Mouse (Mus musculus) liver, embryonic 13.5 days (tissue): ENCODE data around the gene Hjurp. TPM values are rescaled to one million over a fixed set of nuclear protein-coding genes. Genes with fewer than 3 reads are reported as not detected.

ENCODE experiments used
- ATAC-seq: fragments of 200-750 bp; cut with Nextera tagmentation; 2 replicates; pipeline ENCODE4 v1.8.0; 2017; ENCODE audit warnings: low read depth, mild to moderate bottlenecking, moderate number of reproducible peaks, moderate library complexity
- DNase-seq: peaks from one replicate; pipeline ENCODE4 v3.0.0; 2022
- H3K27ac ChIP-seq: fragments of 300-500 bp; sonication (generic); 2 replicates; pipeline ENCODE4 v1.5.1; 2015; ENCODE audit warnings: moderate library complexity, mild to moderate bottlenecking, inconsistent platforms
- H3K27me3 ChIP-seq: fragments of 300-500 bp; sonication (generic); 2 replicates; pipeline ENCODE4 v1.6.1; 2015; ENCODE audit warnings: mild to moderate bottlenecking, inconsistent platforms
- H3K36me3 ChIP-seq: fragments of 300-500 bp; sonication (generic); 2 replicates; pipeline ENCODE4 v1.6.1; 2015; ENCODE audit warnings: mild to moderate bottlenecking, inconsistent platforms
- H3K4me1 ChIP-seq: fragments of 300-500 bp; sonication (generic); replicated peaks from 2 replicates; pipeline ENCODE4 v1.6.1; 2015; ENCODE audit warnings: inconsistent platforms
- H3K4me2 ChIP-seq: fragments of 300-500 bp; sonication (generic); 2 replicates; pipeline ENCODE4 v1.6.1; 2015; ENCODE audit warnings: inconsistent platforms, mild to moderate bottlenecking, moderate library complexity
- H3K4me3 ChIP-seq: fragments of 300-500 bp; sonication (generic); replicated peaks from 2 replicates; pipeline ENCODE4 v1.5.1; 2015; ENCODE audit warnings: mild to moderate bottlenecking, inconsistent platforms
- H3K9ac ChIP-seq: fragments of 300-500 bp; sonication (generic); 2 replicates; pipeline ENCODE4 v1.6.1; 2015; ENCODE audit warnings: mild to moderate bottlenecking, inconsistent platforms
- H3K9me3 ChIP-seq: fragments of 300-500 bp; sonication (generic); replicated peaks from 2 replicates; pipeline ENCODE4 v1.6.1; 2016; ENCODE audit warnings: inconsistent platforms
- WGBS: fragments of 180-500 bp; shearing (Covaris S2); methylation state at CpG from one replicate; pipeline ENCODE4 v1.1.7; 2015; ENCODE audit not compliant: insufficient replicate concordance; 5-methylcytosine and 5-hydroxymethylcytosine counted together
- polyA plus RNA-seq: library from polyadenylated mRNA; unstranded; fragments of >200 nt; fragmentation: Nextera tagmentation; extraction: Ambion mirVana; gene quantifications from 2 replicates; pipeline ENCODE4 v1.2.1, GENCODE M21; 2015

Hjurp gene
- polyA plus RNA-seq, 1 experiment from 2014 or later = 61.0 TPM

GRCm38 (mm10) chr1:88233421-88234247 is 43.8 kb downstream of the Hjurp start:
- Histone ChIP-seq H3K4me1 (no peaks in the 10 kb centered on the region), H3K27ac (no peak overlapping the region), H3K9ac (no peak overlapping the region), H3K4me2 (no peak overlapping the region), H3K9me3 (peaks cover 83% of the 10 kb centered on the region), H3K4me3 (no peak overlapping the region), H3K27me3 (no peaks in the 10 kb centered on the region), H3K36me3 (no peaks in the 10 kb centered on the region)
- ATAC-seq = 0 out of 2 replicates have a peak, but pooled peaks have one; percentile 3
- DNase-seq = no peak
- WGBS = 54% methylated on average over 14 of the region's 14 CpGs

DNA sequence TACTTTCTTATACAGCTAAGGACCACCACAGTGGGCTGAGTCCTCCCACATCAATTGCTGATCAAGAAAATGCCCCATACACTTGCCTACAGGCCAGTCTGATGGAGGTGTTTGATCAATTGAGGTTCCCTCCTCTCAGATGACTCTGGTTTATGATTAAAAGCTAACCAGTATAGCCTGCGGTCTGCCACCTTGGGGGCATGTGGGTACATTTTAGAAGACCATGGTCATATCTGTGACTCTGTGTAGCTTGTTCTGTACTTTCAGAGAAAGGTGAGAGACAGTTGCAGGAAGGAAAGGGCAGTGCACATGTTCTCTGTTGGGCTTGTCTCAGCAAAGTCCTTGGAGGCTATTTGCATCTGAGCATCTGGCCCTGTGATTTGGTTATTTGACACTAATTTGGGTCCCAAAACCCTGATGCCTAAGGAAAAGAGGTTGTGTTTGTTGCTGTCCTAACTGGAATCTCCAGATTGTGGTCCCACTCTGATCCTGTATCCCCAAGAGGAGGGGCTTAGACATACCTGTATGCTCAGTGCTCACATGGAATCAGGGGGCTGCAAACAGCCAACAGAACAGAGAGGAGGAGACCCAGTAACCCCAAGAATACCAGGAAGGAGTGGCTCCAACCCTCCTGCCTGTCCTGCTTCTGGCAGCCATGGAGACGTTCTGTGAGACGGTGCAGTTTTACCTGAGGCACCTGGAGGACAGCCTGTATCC is 44.6 kb downstream of the Hjurp start:
- Histone ChIP-seq H3K27me3 (no peaks in the 10 kb centered on the region), H3K4me1 (no peaks in the 10 kb centered on the region), H3K27ac (no peak overlapping the region), H3K4me2 (no peak overlapping the region), H3K36me3 (no peaks in the 10 kb centered on the region), H3K4me3 (no peak overlapping the region), H3K9ac (no peak overlapping the region), H3K9me3 (peaks cover 81% of the 10 kb centered on the region)
- ATAC-seq (0 out of 2 replicates have a peak, but pooled peaks have one; percentile 2), DNase-seq (no peak)
- 47% methylated on average over 3 of the region's 3 CpGs for WGBS

- WGBS = 49% methylated on average over 7 of the region's 7 CpGs
- peaks cover 79% of the 10 kb centered on the region for H3K9me3 ChIP-seq
Observed at GRCm38 (mm10) chr1:88231803-88232499, 45.5 kb downstream of the Hjurp start.

DNA sequence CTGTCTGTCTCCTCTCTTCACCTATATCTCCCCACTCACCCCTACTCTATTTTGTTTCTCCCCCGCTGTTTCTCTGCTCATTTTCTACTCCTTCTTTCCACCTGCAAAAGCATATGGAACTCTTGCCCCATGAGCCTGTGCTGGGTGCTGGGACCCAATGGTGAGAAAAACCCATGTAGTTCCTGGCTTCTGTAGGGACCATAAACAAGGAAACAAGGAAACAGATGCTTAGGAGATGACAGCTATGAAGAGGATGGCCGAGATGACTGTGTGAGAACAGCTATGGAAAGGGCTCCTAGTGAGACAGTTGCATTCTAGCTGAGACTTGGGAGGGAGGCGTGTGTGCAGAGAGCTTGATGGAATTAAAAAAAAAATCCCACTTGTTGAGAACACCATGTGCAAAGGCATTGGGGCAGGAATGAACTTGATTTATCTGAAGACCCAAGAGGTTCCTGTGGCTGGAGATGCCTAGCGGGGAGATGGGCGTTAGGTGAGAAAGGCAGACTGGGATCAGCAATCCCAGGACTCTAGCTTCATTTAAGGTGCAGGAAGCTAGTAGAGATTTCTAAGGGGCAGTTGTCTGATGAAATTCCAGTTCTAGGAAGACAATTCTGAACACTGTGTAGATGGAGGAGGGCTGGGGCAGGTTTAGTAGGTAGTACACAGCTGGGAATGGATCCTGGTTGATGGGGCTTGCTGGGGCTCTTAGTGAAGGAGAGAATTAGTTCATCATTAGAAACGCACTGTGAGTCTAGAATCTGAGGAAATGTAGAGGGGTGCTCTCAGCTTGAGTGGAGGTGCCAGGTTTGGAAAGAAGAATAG is 46.2 kb downstream of the Hjurp start:
- DNase-seq = no peak
- H3K4me3 ChIP-seq = no peak overlapping the region
- no peaks in the 10 kb centered on the region for H3K4me1 ChIP-seq
- H3K36me3 ChIP-seq = no peaks in the 10 kb centered on the region
- no peak overlapping the region for H3K9ac ChIP-seq
- no peaks in the 10 kb centered on the region for H3K27me3 ChIP-seq
- H3K9me3 ChIP-seq = peaks cover 82% of the 10 kb centered on the region
- no peak for ATAC-seq
- H3K4me2 ChIP-seq = no peak overlapping the region
- 57% methylated on average over 6 of the region's 6 CpGs for WGBS
- no peak overlapping the region for H3K27ac ChIP-seq

More at GRCm38 (mm10) chr1:88231803-88232499, 45.5 kb downstream of the Hjurp start:
- no peak overlapping the region for H3K4me2 ChIP-seq
- H3K4me3 ChIP-seq = no peak overlapping the region
- no peak overlapping the region for H3K9ac ChIP-seq
- H3K36me3 ChIP-seq = no peaks in the 10 kb centered on the region
- no peak overlapping the region for H3K27ac ChIP-seq
- DNase-seq (no peak), ATAC-seq (no peak)
- H3K4me1 ChIP-seq = no peaks in the 10 kb centered on the region
- no peaks in the 10 kb centered on the region for H3K27me3 ChIP-seq

DNA sequence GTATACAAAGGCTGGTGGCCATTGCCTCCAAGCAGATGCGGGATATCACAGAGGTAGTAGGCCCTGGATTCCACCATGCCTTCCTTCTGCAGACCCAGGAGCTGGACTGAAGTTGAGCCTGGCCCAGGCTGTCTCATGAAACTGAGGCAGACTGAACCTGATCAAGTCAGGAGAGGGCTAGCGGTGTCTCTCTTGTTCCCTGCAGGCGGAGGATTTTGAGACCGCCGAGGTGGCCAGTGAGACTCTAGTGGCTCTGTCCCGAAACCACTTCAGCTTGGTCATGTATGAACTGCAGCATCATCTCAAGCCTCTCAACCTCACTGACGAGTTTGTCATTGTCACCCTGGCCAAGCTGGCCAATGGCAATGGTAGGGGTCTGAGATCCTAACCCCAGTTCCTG is 47.0 kb downstream of the Hjurp start:
- 59% methylated on average over 7 of the region's 7 CpGs for WGBS
- no peak for DNase-seq
- Histone ChIP-seq H3K9ac (no peak overlapping the region), H3K36me3 (no peaks in the 10 kb centered on the region), H3K9me3 (peaks cover 81% of the 10 kb centered on the region), H3K27me3 (no peaks in the 10 kb centered on the region), H3K4me2 (no peak overlapping the region), H3K27ac (no peak overlapping the region), H3K4me1 (no peaks in the 10 kb centered on the region), H3K4me3 (no peak overlapping the region)
- no peak for ATAC-seq

DNA sequence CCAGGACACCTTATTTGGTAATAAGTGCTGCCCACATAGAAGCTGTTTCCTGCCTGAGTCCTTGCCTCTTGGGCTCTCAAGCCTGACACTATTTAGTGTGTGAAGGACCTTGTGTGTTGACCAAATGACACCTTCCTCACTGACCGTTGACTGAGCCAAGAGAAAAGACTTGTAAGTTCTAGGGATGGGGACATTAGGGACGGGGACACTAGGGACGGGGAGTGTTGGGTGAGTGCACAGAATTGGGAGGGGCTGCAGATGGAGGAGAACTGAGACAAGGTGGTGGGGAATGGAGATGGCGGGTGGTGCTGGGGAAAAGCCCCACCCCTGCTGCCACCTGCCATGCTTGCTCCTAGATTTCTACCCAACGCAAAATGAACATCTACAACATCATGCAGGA is 47.4 kb downstream of the Hjurp start:
- WGBS = 62% methylated on average over 5 of the region's 5 CpGs
- no peak for DNase-seq
- Histone ChIP-seq H3K4me1 (no peaks in the 10 kb centered on the region), H3K4me3 (no peak overlapping the region), H3K27me3 (no peaks in the 10 kb centered on the region), H3K9ac (no peak overlapping the region), H3K4me2 (no peak overlapping the region), H3K27ac (no peak overlapping the region), H3K36me3 (no peaks in the 10 kb centered on the region), H3K9me3 (peaks cover 78% of the 10 kb centered on the region)
- 0 out of 2 replicates have a peak, but pooled peaks have one; percentile 8 for ATAC-seq

GRCm38 (mm10) chr1:88229566-88229965 is 47.9 kb downstream of the Hjurp start:
- no peak overlapping the region for H3K27ac ChIP-seq
- H3K4me1 ChIP-seq = no peaks in the 10 kb centered on the region
- peaks cover 74% of the 10 kb centered on the region for H3K9me3 ChIP-seq
- H3K9ac ChIP-seq = no peak overlapping the region
- no peaks in the 10 kb centered on the region for H3K27me3 ChIP-seq
- ATAC-seq = no peak
- no peaks in the 10 kb centered on the region for H3K36me3 ChIP-seq
- no peak overlapping the region for H3K4me3 ChIP-seq
- 54% methylated on average over 3 of the region's 3 CpGs for WGBS
- no peak overlapping the region for H3K4me2 ChIP-seq
- no peak for DNase-seq

GRCm38 (mm10) chr1:88228121-88228520 is 49.3 kb downstream of the Hjurp start:
- H3K36me3 ChIP-seq = no peaks in the 10 kb centered on the region
- no peak overlapping the region for H3K4me3 ChIP-seq
- no peak overlapping the region for H3K9ac ChIP-seq
- H3K4me1 ChIP-seq = no peaks in the 10 kb centered on the region
- H3K27me3 ChIP-seq = no peaks in the 10 kb centered on the region
- WGBS = 57% methylated on average over 7 of the region's 7 CpGs
- no peak overlapping the region for H3K27ac ChIP-seq
- DNase-seq (no peak), ATAC-seq (no peak)
- no peak overlapping the region for H3K4me2 ChIP-seq
- peaks cover 60% of the 10 kb centered on the region for H3K9me3 ChIP-seq

GRCm38 (mm10) chr1:88227482-88227881 is 50.0 kb downstream of the Hjurp start:
- no peak for DNase-seq
- Histone ChIP-seq H3K4me1 (no peaks in the 10 kb centered on the region), H3K36me3 (no peaks in the 10 kb centered on the region), H3K9me3 (peaks cover 54% of the 10 kb centered on the region), H3K4me3 (no peak overlapping the region), H3K9ac (no peak overlapping the region), H3K27ac (no peak overlapping the region), H3K4me2 (no peak overlapping the region), H3K27me3 (no peaks in the 10 kb centered on the region)
- WGBS = 42% methylated on average over 2 of the region's 2 CpGs
- ATAC-seq = no peak

GRCm38 (mm10) chr1:88226670-88227379 is 50.6 kb downstream of the Hjurp start, which contains the start of gene Mroh2a:
TSS of gene Mroh2a (plus strand) at chr1:88226986.
- DNase-seq = no peak
- Histone ChIP-seq H3K27ac (no peak within 1 kb of the TSS), H3K9me3 (peaks cover 47% of the 10 kb centered on the region), H3K4me2 (no peak within 1 kb of the TSS), H3K4me3 (no peak within 1 kb of the TSS), H3K27me3 (no peaks in the 10 kb centered on the region), H3K9ac (no peak within 1 kb of the TSS), H3K4me1 (no peaks in the 10 kb centered on the region), H3K36me3 (no peaks in the 10 kb centered on the region)
- no peak for ATAC-seq
- 32% methylated on average over 5 of the region's 5 CpGs for WGBS
